Mouse (Mus musculus) neutrophil, adult 59 days (primary cell): ENCODE measurements around the gene Poc1a. TPM values are rescaled to one million over a fixed set of nuclear protein-coding genes. Genes with fewer than 3 reads are reported as not detected.

Source experiments
- total RNA-seq, 2 experiments: library from RNA; stranded (reverse); gene quantifications; 1 replicate in 1 of 2; 2 replicates in 1 of 2; pipeline ENCODE4 v1.2.4; 2023

Poc1a gene
- 10 to 100 TPM; 14.6 to 15.2 TPM for total RNA-seq

GRCm38 (mm10) chr9:106280808-106281544, at the start of gene Poc1a:
Gene Poc1a, plus strand, starts transcription at chr9:106281061.

GRCm38 (mm10) chr9:106368112-106368717, 87.4 kb downstream of the Poc1a start, which contains the start of gene Dusp7:
Gene Dusp7, plus strand, starts transcription at chr9:106368632.

Other genes with a start within 250 kb of the Poc1a start
- not detected for gene Col6a4, start 184.3 kb upstream of the Poc1a start, total RNA-seq
- 1 to 10 TPM; 1.0 to 1.2 TPM for gene Glyctk, start 122.9 kb upstream of the Poc1a start, total RNA-seq
- 10 to 100 TPM; 54.8 to 64.9 TPM for gene Wdr82, start 110.1 kb upstream of the Poc1a start, total RNA-seq
- 100 to 1,000 TPM; 143 to 146 TPM for gene Ppm1m, start 81.3 kb upstream of the Poc1a start, total RNA-seq
- 100 to 1,000 TPM; 168 to 177 TPM for gene Twf2, start 78.0 kb upstream of the Poc1a start, total RNA-seq
- 10 to 100 TPM; 12.3 to 18.3 TPM for gene Tlr9, start 58.5 kb upstream of the Poc1a start, total RNA-seq
- 100 to 1,000 TPM; 184 to 213 TPM for gene Alas1, start 32.4 kb upstream of the Poc1a start, total RNA-seq
- gene Dusp7, start 87.6 kb downstream of the Poc1a start, total RNA-seq = 10 to 100 TPM; 23.1 to 29.5 TPM
- 100 to 1,000 TPM; 362 to 383 TPM for gene Rpl29, start 148.4 kb downstream of the Poc1a start, total RNA-seq
- gene Acy1, start 157.3 kb downstream of the Poc1a start, total RNA-seq = 1 to 10 TPM; 5.0 to 5.1 TPM
- 1 to 10 TPM; 2.5 TPM for gene Abhd14b, start 166.4 kb downstream of the Poc1a start, total RNA-seq
- 1 to 10 TPM; 2.7 to 3.0 TPM for gene Abhd14a, start 166.6 kb downstream of the Poc1a start, total RNA-seq
- gene Pcbp4, start 172.2 kb downstream of the Poc1a start, total RNA-seq = 1 to 10 TPM in 1 of 2 experiments, under 1 TPM in 1; 0.71 to 1.5 TPM
- not detected for gene Gpr62, start 184.9 kb downstream of the Poc1a start, total RNA-seq
- gene Rrp9, start 194.9 kb downstream of the Poc1a start, total RNA-seq = 10 to 100 TPM in 1 of 2 experiments, 1 to 10 TPM in 1; 7.8 to 10.9 TPM
- gene Parp3, start 195.9 kb downstream of the Poc1a start, total RNA-seq = 10 to 100 TPM; 20.3 to 20.6 TPM
- not detected for gene Iqcf1, start 218.9 kb downstream of the Poc1a start, total RNA-seq
- not detected for gene Iqcf5, start 233.5 kb downstream of the Poc1a start, total RNA-seq